Mouse (Mus musculus) intestine, embryonic 14.5 days (tissue): ENCODE data around the gene Gal3st2c. TPM values are rescaled to one million over a fixed set of nuclear protein-coding genes. Genes with fewer than 3 reads are reported as not detected.
"Not testable (repeated sequence)": the region's sequence is repeated elsewhere in the genome, so short reads cannot be mapped to it uniquely, and the experiment has no call there.

Source experiments
- ATAC-seq: fragments of 200-750 bp; cut with Nextera tagmentation; replicated peaks from 2 replicates; pipeline ENCODE4 v1.8.0; 2017; ENCODE audit warnings: low read depth, moderate number of reproducible peaks, moderate TSS enrichment, moderate library complexity; ENCODE audit not compliant: low FRiP score, low TSS enrichment
- DNase-seq: peaks from one replicate; pipeline ENCODE4 v3.0.0-alpha.2; 2018; ENCODE audit warnings: low spot score
- H3K27ac ChIP-seq: fragments of 300-500 bp; sonication (generic); 2 replicates; pipeline ENCODE4 v1.5.1; 2014; ENCODE audit warnings: low read depth, mild to moderate bottlenecking, control low read depth
- H3K27me3 ChIP-seq: fragments of 300-500 bp; sonication (generic); replicated peaks from 2 replicates; pipeline ENCODE4 v1.6.1; 2014; ENCODE audit warnings: low read length, control low read depth; ENCODE audit not compliant: control insufficient read depth, insufficient read depth
- H3K36me3 ChIP-seq: fragments of 300-500 bp; sonication (generic); 2 replicates; pipeline ENCODE4 v1.6.1; 2014; ENCODE audit warnings: low read length, control low read depth; ENCODE audit not compliant: control insufficient read depth, insufficient read depth
- H3K4me1 ChIP-seq: fragments of 300-500 bp; sonication (generic); replicated peaks from 2 replicates; pipeline ENCODE4 v1.6.1; 2014; ENCODE audit warnings: low read length, control low read depth, mixed read lengths; ENCODE audit not compliant: control insufficient read depth, insufficient read depth
- H3K4me2 ChIP-seq: fragments of 300-500 bp; sonication (generic); 2 replicates; pipeline ENCODE4 v1.6.1; 2014; ENCODE audit warnings: low read length
- H3K4me3 ChIP-seq: fragments of 300-500 bp; sonication (generic); 2 replicates; pipeline ENCODE4 v1.5.1; 2014; ENCODE audit warnings: low read depth, low read length, control low read depth, mixed read lengths
- H3K9ac ChIP-seq: fragments of 300-500 bp; sonication (generic); 2 replicates; pipeline ENCODE4 v1.6.1; 2014; ENCODE audit warnings: mild to moderate bottlenecking, low read length
- H3K9me3 ChIP-seq: fragments of 300-500 bp; sonication (generic); 2 replicates; pipeline ENCODE4 v1.6.1; 2016; ENCODE audit warnings: low read length, control low read depth; ENCODE audit not compliant: control insufficient read depth
- WGBS: fragments of 180-500 bp; shearing (Covaris S2); extraction: QIAGEN DNeasy Blood & Tissue Kit; methylation state at CpG from one replicate; pipeline ENCODE4 v1.1.7; 2014; 5-methylcytosine and 5-hydroxymethylcytosine counted together
- polyA plus RNA-seq: library from polyadenylated mRNA; unstranded; fragments of >200 nt; fragmentation: Nextera tagmentation; extraction: Ambion mirVana; gene quantifications from 2 replicates; pipeline ENCODE4 v1.2.1, GENCODE M21; 2014

Gene Gal3st2c
- polyA plus RNA-seq, 1 experiment from 2014 or later: not detected

- no peak overlapping the region for H3K9ac ChIP-seq
- no peaks in the 10 kb centered on the region for H3K36me3 ChIP-seq
- 70% methylated on average over 3 of the region's 3 CpGs for WGBS
These were observed 1.5 kb upstream of the Gal3st2c start for GRCm38 (mm10) chr1:93988786-93989185.

GRCm38 (mm10) chr1:93991068-93991467 is 759 bp downstream of the Gal3st2c start:
- H3K9me3 ChIP-seq, H3K27me3 ChIP-seq, H3K36me3 ChIP-seq, DNase-seq, H3K4me1 ChIP-seq, H3K27ac ChIP-seq, H3K9ac ChIP-seq, H3K4me2 ChIP-seq, ATAC-seq, H3K4me3 ChIP-seq: not testable (repeated sequence)
- WGBS: 69% methylated on average over 2 of the region's 2 CpGs

More at GRCm38 (mm10) chr1:93988786-93989185, 1.5 kb upstream of the Gal3st2c start:
- H3K27me3 ChIP-seq: no peaks in the 10 kb centered on the region
- H3K4me2 ChIP-seq: no peak overlapping the region
- H3K9me3 ChIP-seq: no peaks in the 10 kb centered on the region
- H3K4me1 ChIP-seq: no peaks in the 10 kb centered on the region
- no peak overlapping the region for H3K27ac ChIP-seq
- DNase-seq (no peak), ATAC-seq (0 out of 2 replicates have a peak, but pooled peaks have one; percentile 8)
- H3K4me3 ChIP-seq: no peak overlapping the region

- H3K36me3 ChIP-seq, H3K27me3 ChIP-seq, H3K9me3 ChIP-seq, DNase-seq, ATAC-seq, H3K27ac ChIP-seq, H3K4me1 ChIP-seq, H3K4me3 ChIP-seq, H3K9ac ChIP-seq, H3K4me2 ChIP-seq: not testable (repeated sequence)
- 78% methylated on average over 3 of the region's 3 CpGs for whole genome bisulfite sequencing
These were observed 1.2 kb downstream of the Gal3st2c start for GRCm38 (mm10) chr1:93991491-93991890.

- no peak for ATAC-seq
- no peak overlapping the region for H3K9ac ChIP-seq
- no peaks in the 10 kb centered on the region for H3K36me3 ChIP-seq
- WGBS: 83% methylated on average over 2 of the region's 2 CpGs
- no peak overlapping the region for H3K27ac ChIP-seq
- no peak for DNase-seq
- no peak overlapping the region for H3K4me3 ChIP-seq
- no peaks in the 10 kb centered on the region for H3K4me1 ChIP-seq
- no peaks in the 10 kb centered on the region for H3K27me3 ChIP-seq
- no peaks in the 10 kb centered on the region for H3K9me3 ChIP-seq
- H3K4me2 ChIP-seq: no peak overlapping the region
These were observed 10.7 kb downstream of the Gal3st2c start for GRCm38 (mm10) chr1:94001023-94001422.

DNA sequence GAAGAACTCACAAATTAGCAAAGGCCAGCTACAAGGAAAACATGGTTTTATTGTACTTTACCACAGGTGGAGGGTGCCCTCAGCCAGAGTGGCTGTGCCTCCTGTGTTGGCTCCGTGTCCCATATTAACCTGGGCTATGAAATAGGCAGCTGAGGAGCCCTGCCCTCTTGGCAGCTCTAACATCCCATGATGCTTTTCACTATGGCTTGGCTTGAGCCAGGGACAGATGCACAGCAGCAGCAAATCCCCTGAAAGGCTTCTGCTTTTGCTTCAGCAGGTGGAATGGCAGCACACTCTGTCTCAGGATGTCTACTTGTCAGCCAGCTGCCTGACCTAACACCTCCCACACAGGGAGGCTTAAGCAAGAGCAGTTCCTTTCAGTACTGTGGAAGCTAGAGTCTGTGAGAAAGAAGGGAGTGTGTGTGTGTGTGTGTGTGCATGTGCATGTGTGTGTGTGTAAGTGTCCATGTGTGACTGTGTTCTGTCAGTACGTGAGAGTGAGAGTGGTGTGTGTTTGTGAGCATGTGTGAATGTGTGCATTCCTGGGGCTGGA is 15.7 kb downstream of the Gal3st2c start:
- DNase-seq, H3K27ac ChIP-seq, H3K4me1 ChIP-seq, H3K36me3 ChIP-seq, H3K27me3 ChIP-seq, ATAC-seq, H3K9ac ChIP-seq, H3K4me2 ChIP-seq, H3K9me3 ChIP-seq, H3K4me3 ChIP-seq: not testable (repeated sequence)
- WGBS: 55% methylated on average over 2 of the region's 2 CpGs

DNA sequence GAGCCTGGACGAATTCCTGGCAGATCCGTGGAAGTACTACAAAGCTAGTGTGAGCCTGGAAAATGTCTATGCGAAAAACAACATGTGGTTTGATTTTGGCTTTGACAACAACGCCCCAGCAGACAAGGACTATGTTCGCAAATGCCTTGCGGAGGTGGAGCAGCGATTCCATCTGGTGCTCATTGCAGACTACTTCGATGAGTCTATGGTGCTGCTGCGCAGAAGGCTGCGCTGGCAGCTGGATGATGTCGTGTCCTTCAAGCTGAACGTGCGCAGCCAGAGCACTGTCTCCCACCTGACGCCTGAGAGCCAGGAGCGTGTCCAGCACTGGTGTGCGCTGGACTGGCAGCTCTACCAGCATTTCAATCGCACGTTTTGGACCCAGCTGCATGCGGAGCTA is 18.5 kb downstream of the Gal3st2c start:
- H3K9ac ChIP-seq, H3K4me1 ChIP-seq, ATAC-seq, DNase-seq, H3K27ac ChIP-seq, H3K27me3 ChIP-seq, H3K4me2 ChIP-seq, H3K4me3 ChIP-seq, H3K36me3 ChIP-seq, H3K9me3 ChIP-seq: not testable (repeated sequence)
- WGBS: 77% methylated on average over 15 of the region's 19 CpGs

- no peak overlapping the region for H3K4me2 ChIP-seq
- H3K27ac ChIP-seq: no peak overlapping the region
- H3K4me1 ChIP-seq: no peaks in the 10 kb centered on the region
- no peaks in the 10 kb centered on the region for H3K9me3 ChIP-seq
- no peaks in the 10 kb centered on the region for H3K27me3 ChIP-seq
- H3K4me3 ChIP-seq: no peak overlapping the region
- no peak for ATAC-seq
- no peak for DNase-seq
- 66% methylated on average over 3 of the region's 3 CpGs for WGBS
- H3K36me3 ChIP-seq: no peaks in the 10 kb centered on the region
- no peak overlapping the region for H3K9ac ChIP-seq
These were observed 21.3 kb downstream of the Gal3st2c start for GRCm38 (mm10) chr1:94011643-94012042.

- no peaks in the 10 kb centered on the region for H3K27me3 ChIP-seq
- H3K4me3 ChIP-seq: no peak within 1 kb of the TSS
- ATAC-seq: no peak
- H3K27ac ChIP-seq: no peak within 1 kb of the TSS
- H3K4me2 ChIP-seq: no peak within 1 kb of the TSS
- no peak for DNase-seq
- no peaks in the 10 kb centered on the region for H3K9me3 ChIP-seq
- WGBS: 87% methylated on average over 6 of the region's 6 CpGs
- no peaks in the 10 kb centered on the region for H3K36me3 ChIP-seq
- H3K4me1 ChIP-seq: no peaks in the 10 kb centered on the region
- H3K9ac ChIP-seq: no peak within 1 kb of the TSS
These were observed 29.8 kb downstream of the Gal3st2c start, which contains the start of gene Neu4 for GRCm38 (mm10) chr1:94020151-94020550. TSS of gene Neu4 (plus strand) at chr1:94020451.

DNA sequence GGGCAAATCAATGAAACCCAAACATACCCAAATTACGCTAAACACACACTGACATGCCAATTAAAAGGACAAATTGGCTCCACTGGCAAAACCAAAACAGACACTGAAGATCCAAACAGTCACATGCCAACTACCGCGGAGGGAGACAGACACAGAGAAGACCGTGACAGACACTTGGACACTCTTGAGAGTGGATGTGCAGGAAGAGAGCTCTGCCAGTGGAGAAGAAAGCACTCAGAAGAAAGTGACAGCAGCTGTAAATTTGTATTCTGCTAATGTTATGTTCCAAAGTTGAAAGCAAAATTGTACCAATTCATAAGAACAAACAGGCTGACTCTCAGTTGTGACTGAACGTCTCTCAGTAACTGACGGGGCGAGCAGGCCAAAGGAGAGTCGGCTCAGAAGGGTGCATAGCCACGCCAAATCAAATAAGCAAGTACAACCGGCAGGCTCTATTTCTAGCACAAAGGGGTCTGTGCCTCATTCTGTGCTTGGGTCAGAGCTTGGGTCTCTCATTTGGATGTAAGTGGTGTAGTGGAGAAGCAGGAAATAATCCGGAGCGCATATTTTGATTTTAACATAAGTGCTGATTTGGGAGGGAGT is 37.3 kb downstream of the Gal3st2c start:
- 70% methylated on average over 12 of the region's 12 CpGs for WGBS
- no peak overlapping the region for H3K4me3 ChIP-seq

More for the DNA sequence above, 37.3 kb downstream of the Gal3st2c start:
- H3K27me3 ChIP-seq: no peaks in the 10 kb centered on the region
- ATAC-seq (no peak), DNase-seq (no peak)
- H3K36me3 ChIP-seq: no peaks in the 10 kb centered on the region
- no peaks in the 10 kb centered on the region for H3K4me1 ChIP-seq
- no peak overlapping the region for H3K4me2 ChIP-seq
- no peak overlapping the region for H3K27ac ChIP-seq
- H3K9me3 ChIP-seq: no peaks in the 10 kb centered on the region
- no peak overlapping the region for H3K9ac ChIP-seq
